Mouse (Mus musculus) hindbrain, postnatal 0 days (tissue): ENCODE results near the gene Tgm1. TPM values are rescaled to one million over a fixed set of nuclear protein-coding genes. Genes with fewer than 3 reads are reported as not detected.

Experiments
- ATAC-seq: fragments of 200-750 bp; cut with Nextera tagmentation; 2 replicates; pipeline ENCODE4 v1.8.0; 2017; ENCODE audit warnings: mild to moderate bottlenecking, moderate TSS enrichment, moderate library complexity
- DNase-seq: peaks from one replicate; pipeline ENCODE4 v3.0.0-alpha.2; 2015; ENCODE audit warnings: low spot score
- H3K27ac ChIP-seq: fragments of 300-500 bp; sonication (generic); 2 replicates; pipeline ENCODE4 v1.5.1; 2014; ENCODE audit warnings: mild to moderate bottlenecking
- H3K27me3 ChIP-seq: fragments of 300-500 bp; sonication (generic); 2 replicates; pipeline ENCODE4 v1.6.1; 2014; ENCODE audit warnings: low read length, mixed read lengths; ENCODE audit not compliant: insufficient read depth
- H3K36me3 ChIP-seq: fragments of 300-500 bp; sonication (generic); 2 replicates; pipeline ENCODE4 v1.6.1; 2014; ENCODE audit warnings: low read length, mixed read lengths; ENCODE audit not compliant: insufficient read depth
- H3K4me1 ChIP-seq: fragments of 300-500 bp; sonication (generic); 2 replicates; pipeline ENCODE4 v1.6.1; 2014; ENCODE audit warnings: antibody characterized with exemption, low read length, mixed read lengths; ENCODE audit not compliant: insufficient read depth
- H3K4me2 ChIP-seq: fragments of 300-500 bp; sonication (generic); 2 replicates; pipeline ENCODE4 v1.6.1; 2014; ENCODE audit warnings: low read depth, mild to moderate bottlenecking, low read length, moderate library complexity, mixed read lengths
- H3K4me3 ChIP-seq: fragments of 300-500 bp; sonication (generic); 2 replicates; pipeline ENCODE4 v1.5.1; 2014; ENCODE audit warnings: low read length
- H3K9ac ChIP-seq: fragments of 300-500 bp; sonication (generic); replicated peaks from 2 replicates; pipeline ENCODE4 v1.6.1; 2014; ENCODE audit warnings: mild to moderate bottlenecking, low read length, moderate library complexity, mixed read lengths
- H3K9me3 ChIP-seq: fragments of 300-500 bp; sonication (generic); 2 replicates; pipeline ENCODE4 v1.6.1; 2016; ENCODE audit warnings: low read length, mixed read lengths
- CTCF ChIP-seq: IDR thresholded peaks from 2 replicates; pipeline ENCODE4 v1.5.1; 2016; ENCODE audit warnings: antibody characterized with exemption, control low read depth, low read depth
- WGBS: fragments of 180-500 bp; shearing (Covaris S2); extraction: QIAGEN DNeasy Blood & Tissue Kit; methylation state at CpG from one replicate; pipeline ENCODE4 v1.1.7; 2014; 5-methylcytosine and 5-hydroxymethylcytosine counted together
- polyA plus RNA-seq: library from polyadenylated mRNA; unstranded; fragments of >200 nt; fragmentation: Nextera tagmentation; extraction: Ambion mirVana; gene quantifications from 2 replicates; pipeline ENCODE4 v1.2.1, GENCODE M21; 2015
- total RNA-seq: library from RNA; depleted of rRNA; stranded (reverse); fragments of >200 nt; gene quantifications from 2 replicates; pipeline ENCODE4 v1.2.3, GENCODE M21; 2014

The Tgm1 gene
- total and polyA plus RNA-seq, 2 experiments from 2014 or later = 0.10 to 0.16 TPM

DNA sequence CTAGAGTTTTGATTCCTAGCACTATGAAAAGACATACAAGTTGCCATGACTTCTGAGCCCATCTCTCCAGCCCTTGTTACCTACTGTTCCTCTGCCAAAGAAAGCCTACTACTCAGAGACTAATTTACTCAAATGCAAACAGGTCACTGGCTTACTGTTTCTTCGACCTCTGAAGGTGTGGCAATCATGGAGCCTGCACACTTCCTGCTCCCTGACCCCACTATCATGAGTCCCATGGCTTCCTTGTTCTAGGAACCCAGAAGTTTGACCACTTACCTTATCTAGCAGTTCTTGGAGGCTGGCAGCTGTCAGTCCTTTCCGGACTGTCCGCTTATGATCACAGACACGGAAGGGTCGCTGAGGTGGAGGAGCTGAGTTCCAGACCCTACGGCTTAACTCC is 43.8 kb upstream of the Tgm1 start:
- ATAC-seq (no peak), DNase-seq (no peak)
- Histone ChIP-seq H3K4me3 (no peak overlapping the region), H3K9me3 (no peaks in the 10 kb centered on the region), H3K9ac (no peak overlapping the region), H3K27me3 (no peaks in the 10 kb centered on the region), H3K36me3 (peaks cover 27% of the 10 kb centered on the region), H3K27ac (no peak overlapping the region), H3K4me1 (peaks cover 3% of the 10 kb centered on the region; the same call in 1 of the 2 replicates), H3K4me2 (no peak overlapping the region)
- TF ChIP-seq CTCF = no peak
- 84% methylated on average over 6 of the region's 6 CpGs for WGBS

DNA sequence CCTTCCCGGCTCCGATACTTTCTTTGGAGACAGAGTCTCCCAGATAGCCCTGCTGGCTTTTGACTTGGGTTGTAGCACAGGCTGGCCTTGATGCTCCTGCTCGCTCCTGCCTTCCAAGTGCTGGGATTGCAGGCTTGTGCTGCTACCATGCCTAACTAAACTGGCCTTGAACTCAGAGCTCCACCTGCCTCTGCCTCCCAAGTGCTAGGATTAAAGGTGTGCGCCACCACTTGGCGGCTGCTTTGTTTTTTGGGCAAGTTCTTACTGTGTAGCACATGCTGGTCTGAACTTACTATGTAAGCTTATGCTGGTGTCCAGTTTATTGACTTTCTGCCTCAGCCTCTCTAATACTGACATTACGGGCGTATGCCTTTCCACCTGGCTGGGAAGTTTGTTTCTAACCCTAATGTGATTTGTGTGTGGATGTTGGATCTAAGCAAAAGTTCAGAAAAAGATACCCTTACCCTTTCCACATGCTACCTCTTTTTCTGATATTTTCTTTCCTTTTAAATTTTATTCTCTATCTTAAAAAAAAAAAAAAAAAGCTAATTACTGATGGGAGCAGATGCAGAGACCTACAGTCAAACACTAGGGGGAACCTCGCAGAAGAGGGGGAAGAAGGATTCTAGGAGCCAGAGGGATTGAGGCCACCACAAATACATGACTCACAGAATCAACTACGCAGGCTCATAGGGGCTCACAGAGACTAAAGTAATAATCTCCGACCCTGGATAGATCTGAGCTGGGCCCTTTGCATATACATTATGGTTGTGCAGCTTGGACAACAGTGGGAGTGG is 33.5 kb upstream of the Tgm1 start:
- no peak for TF ChIP-seq CTCF
- Histone ChIP-seq H3K9me3 (no peaks in the 10 kb centered on the region), H3K36me3 (peaks cover 21% of the 10 kb centered on the region), H3K4me3 (no peak overlapping the region), H3K27ac (no peak overlapping the region), H3K4me1 (peaks cover 15% of the 10 kb centered on the region), H3K9ac (no peak overlapping the region), H3K27me3 (no peaks in the 10 kb centered on the region), H3K4me2 (0 out of 2 replicates have a peak overlapping the region, but pooled peaks have one; percentile 99)
- ATAC-seq (no peak), DNase-seq (no peak)
- 89% methylated on average over 10 of the region's 10 CpGs for WGBS

DNA sequence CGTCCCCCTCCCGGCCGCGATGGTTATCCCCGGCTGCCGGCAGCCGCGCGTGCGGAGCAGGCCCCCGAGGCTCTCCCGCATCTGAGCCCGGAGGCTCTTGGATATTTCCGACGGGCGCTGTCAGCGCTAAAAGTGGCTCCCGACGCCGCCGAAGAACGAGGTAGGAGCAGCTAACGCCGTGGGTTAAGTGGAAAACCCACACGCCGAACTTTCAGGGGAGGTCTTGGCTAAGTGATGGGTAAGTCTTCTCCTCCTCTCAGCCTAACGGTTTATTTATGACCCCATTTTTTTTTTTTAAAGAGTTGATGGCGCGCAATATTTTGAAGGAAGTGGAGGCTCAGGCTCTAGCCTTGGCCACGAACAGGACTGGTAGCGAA is 32.1 kb upstream of the Tgm1 start:
- no peak for TF ChIP-seq CTCF
- H3K9me3 ChIP-seq = no peaks in the 10 kb centered on the region
- under 1% methylated on average over 31 of the region's 31 CpGs for WGBS
- H3K9ac ChIP-seq = peak overlapping the region; percentile 71
- peaks cover 15% of the 10 kb centered on the region for H3K4me1 ChIP-seq
- ATAC-seq (no peak; the same call in 1 of the 2 replicates), DNase-seq (no peak)
- peaks cover 15% of the 10 kb centered on the region; the same call in 1 of the 2 replicates for H3K36me3 ChIP-seq
- peak overlapping the region; percentile 18 for H3K27ac ChIP-seq
- peak overlapping the region; percentile 99 for H3K4me2 ChIP-seq
- peak overlapping the region; percentile 76 for H3K4me3 ChIP-seq
- H3K27me3 ChIP-seq = no peaks in the 10 kb centered on the region

DNA sequence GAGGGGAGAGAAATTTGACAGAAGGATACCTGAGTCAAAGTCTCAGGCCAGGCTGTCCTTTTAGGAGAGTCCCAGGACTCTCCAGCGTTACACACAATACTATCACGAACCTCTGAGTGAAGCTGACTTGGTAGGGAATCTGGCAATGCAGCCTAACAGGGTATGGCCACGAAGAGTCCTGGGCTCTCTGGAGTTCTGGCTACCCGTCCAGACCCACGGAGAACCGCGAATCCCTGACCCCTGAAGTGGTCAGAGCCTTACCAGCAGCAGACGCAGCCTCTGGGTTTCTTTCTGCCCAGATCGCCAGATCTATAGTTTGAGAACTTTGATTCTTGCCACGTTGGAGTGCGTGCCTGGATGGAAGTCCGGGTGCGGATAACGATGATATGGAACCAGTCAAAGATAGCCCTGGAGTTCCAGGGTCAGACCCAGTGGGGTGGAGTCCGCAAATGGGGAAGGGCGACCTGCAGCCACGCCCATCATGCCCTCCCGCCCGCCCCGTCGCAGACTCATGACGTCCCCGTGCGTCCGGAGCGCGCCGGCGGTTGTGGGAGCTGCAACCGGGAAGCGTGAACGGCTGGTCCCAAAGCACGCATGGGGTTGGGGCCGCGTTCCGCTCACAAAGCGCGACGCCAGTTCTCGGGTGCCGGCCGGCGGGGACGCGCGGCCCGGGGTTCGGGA is 31.6 kb upstream of the Tgm1 start, which contains the start of the genes Dhrs1 and Nop9:
Gene Dhrs1, minus strand, starts transcription at position 511 of the 681 bp plus-strand sequence.
Gene Nop9, plus strand, starts transcription at position 514 of the 681 bp plus-strand sequence.
- Histone ChIP-seq H3K36me3 (peaks cover 12% of the 10 kb centered on the region; the same call in 1 of the 2 replicates), H3K27ac (peak within 1 kb of the TSS; percentile 18)
- WGBS = under 1% methylated on average over 48 of the region's 48 CpGs

DNA sequence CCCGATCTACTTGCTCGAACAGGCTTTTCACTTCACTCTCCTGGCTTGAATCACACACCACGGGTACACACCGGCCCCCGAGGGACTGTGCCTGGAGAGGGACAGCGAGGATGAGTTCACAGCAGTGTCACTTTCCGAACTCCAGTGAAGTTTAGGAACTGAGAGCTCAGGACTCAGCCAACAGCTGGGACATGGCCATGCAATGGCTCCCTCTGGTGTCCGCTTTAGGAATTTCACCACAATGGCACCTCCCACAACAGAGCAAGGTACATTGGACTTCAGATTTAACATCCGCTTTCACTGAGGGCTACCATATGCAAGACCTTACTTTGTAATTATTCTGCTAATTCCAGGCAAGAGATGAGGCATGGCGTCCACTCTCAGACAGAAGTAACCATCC is 30.0 kb upstream of the Tgm1 start:
- Histone ChIP-seq H3K4me3 (0 out of 2 replicates have a peak overlapping the region, but pooled peaks have one; percentile 5), H3K27ac (no peak overlapping the region), H3K9ac (0 out of 2 replicates have a peak overlapping the region, but pooled peaks have one; percentile 15), H3K27me3 (no peaks in the 10 kb centered on the region), H3K36me3 (peaks cover 22% of the 10 kb centered on the region), H3K4me2 (peak overlapping the region; percentile 37), H3K4me1 (peaks cover 15% of the 10 kb centered on the region), H3K9me3 (no peaks in the 10 kb centered on the region)
- DNase-seq = peak; percentile 88
- peak; percentile 73 for ATAC-seq
- TF ChIP-seq CTCF = peak; percentile 99
- WGBS = 19% methylated on average over 10 of the region's 10 CpGs

More for the DNA sequence above, 31.6 kb upstream of the Tgm1 start, which contains the start of the genes Dhrs1 and Nop9:
- no peak for TF ChIP-seq CTCF
- Histone ChIP-seq H3K4me2 (peak within 1 kb of the TSS; percentile 99), H3K4me3 (peak within 1 kb of the TSS; percentile 76), H3K4me1 (peaks cover 15% of the 10 kb centered on the region), H3K9ac (peak within 1 kb of the TSS; percentile 71), H3K9me3 (no peaks in the 10 kb centered on the region), H3K27me3 (no peaks in the 10 kb centered on the region)
- ATAC-seq = peak; percentile 88
- DNase-seq = peak; percentile 90

DNA sequence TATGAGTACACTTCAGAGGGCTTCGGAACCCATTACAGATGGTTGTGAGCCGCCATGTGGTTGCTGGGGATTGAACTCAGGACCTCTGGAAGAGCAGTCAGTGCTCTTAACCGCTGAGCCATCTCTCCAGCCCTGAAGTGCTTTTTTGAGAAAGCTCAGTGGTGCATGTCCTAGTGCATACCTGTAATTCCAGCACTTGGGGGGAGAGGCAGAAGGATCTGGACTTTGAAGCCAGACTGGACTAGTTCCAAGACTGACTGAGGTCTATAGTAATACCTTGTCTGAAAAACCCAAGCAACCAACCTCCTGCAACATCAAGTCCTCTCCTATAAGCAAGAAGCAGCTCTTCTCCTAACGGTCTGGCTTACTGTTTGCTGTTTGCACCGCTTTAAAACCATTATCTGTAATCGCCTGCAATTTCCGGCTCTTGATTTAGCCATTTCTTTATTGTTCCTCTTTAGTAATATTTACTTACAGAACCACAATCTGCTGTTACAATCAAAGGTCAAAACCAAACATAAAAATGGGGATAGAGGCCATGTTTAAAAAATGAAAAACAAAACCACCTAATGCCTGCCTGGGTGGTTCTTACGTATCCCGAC is 23.5 kb upstream of the Tgm1 start:
- DNase-seq (no peak), ATAC-seq (no peak)
- WGBS = 91% methylated on average over 9 of the region's 9 CpGs
- Histone ChIP-seq H3K4me2 (no peak overlapping the region), H3K4me1 (no peaks in the 10 kb centered on the region), H3K36me3 (peaks cover 33% of the 10 kb centered on the region), H3K27ac (no peak overlapping the region), H3K9ac (no peak overlapping the region), H3K4me3 (no peak overlapping the region), H3K27me3 (no peaks in the 10 kb centered on the region), H3K9me3 (no peaks in the 10 kb centered on the region)
- TF ChIP-seq CTCF = no peak
